Mouse (Mus musculus) heart, adult 2 months (tissue): Measurements from ENCODE around the gene Actrt1. TPM values are rescaled to one million over a fixed set of nuclear protein-coding genes. Genes with fewer than 3 reads are reported as not detected.

Experiments
- DNase-seq, 2 experiments: peaks; one replicate each; pipeline ENCODE4 v3.0.0; 2021
- H3K27ac ChIP-seq: fragments of 200-600 bp; 2 replicates; pipeline ENCODE4 v1.8.1; 2022
- H3K27me3 ChIP-seq: fragments of 200-500 bp; 2 replicates; pipeline ENCODE4 v1.6.1; 2012; ENCODE audit warnings: mild to moderate bottlenecking, low read length, inconsistent platforms, mixed read lengths; ENCODE audit not compliant: control insufficient read depth, insufficient read depth
- H3K36me3 ChIP-seq: fragments of 200-500 bp; 2 replicates; pipeline ENCODE4 v1.6.1; 2012; ENCODE audit warnings: low read length, inconsistent platforms; ENCODE audit not compliant: control insufficient read depth, insufficient read depth
- H3K4me1 ChIP-seq: fragments of 200-500 bp; 2 replicates; pipeline ENCODE4 v1.6.1; 2011; ENCODE audit warnings: low read length; ENCODE audit not compliant: control insufficient read depth, insufficient read depth
- H3K4me3 ChIP-seq: fragments of 200-600 bp; 2 replicates; pipeline ENCODE4 v1.8.1; 2022
- H3K79me2 ChIP-seq: fragments of 200-500 bp; replicated peaks from 2 replicates; pipeline ENCODE4 v1.6.1; 2012; ENCODE audit warnings: mild to moderate bottlenecking, inconsistent platforms, low read length, moderate library complexity, mixed read lengths; ENCODE audit not compliant: control insufficient read depth, insufficient read depth
- H3K9ac ChIP-seq: fragments of 200-500 bp; 2 replicates; pipeline ENCODE4 v1.6.1; 2012; ENCODE audit warnings: low read depth, mild to moderate bottlenecking, control low read depth, inconsistent platforms, low read length, mixed read lengths
- CTCF ChIP-seq: fragments of 200-600 bp; IDR thresholded peaks from 2 replicates; pipeline ENCODE4 v1.8.1; 2022; ENCODE audit warnings: antibody characterized with exemption, mild to moderate bottlenecking, moderate library complexity
- EP300 ChIP-seq: fragments of 200-500 bp; IDR thresholded peaks from 2 replicates; pipeline ENCODE4 v1.6.1; 2011; ENCODE audit warnings: low read depth, low read length, control low read depth; ENCODE audit not compliant: insufficient read depth
- POLR2A ChIP-seq: fragments of 200-500 bp; IDR thresholded peaks from 2 replicates; pipeline ENCODE4 v1.6.1; 2011; ENCODE audit warnings: mild to moderate bottlenecking, low read depth, low read length, control low read depth; ENCODE audit not compliant: insufficient read depth
- WGBS: fragments of 180-500 bp; shearing (Covaris S2); methylation state at CpG from one replicate; pipeline ENCODE4 v1.1.7; 2018; 5-methylcytosine and 5-hydroxymethylcytosine counted together
- intact Hi-C: fragments of 180-260 bp; cut with DNase I; formaldehyde crosslinking; loops from one replicate; pipeline ENCODE4 v1.15.1; 2025
- long read RNA-seq: library from polyadenylated mRNA; stranded (forward); transcript quantifications from one replicate; pipeline ENCODE4 v2.0.0, GENCODE M21; 2021
- polyA plus RNA-seq: library from polyadenylated mRNA; depleted of rRNA; stranded (reverse); fragments of >200 nt; gene quantifications from 2 replicates; pipeline ENCODE4 v1.2.3, GENCODE M21; 2012; rRNA removed
- total RNA-seq, 2 experiments: library from RNA; stranded (reverse); gene quantifications; 2 replicates each; pipeline ENCODE4 v1.2.3; 2021

Actrt1 gene
- total RNA-seq (not detected), polyA plus RNA-seq (not detected in 2 replicates)
- long read RNA-seq: 0 reads

DNA sequence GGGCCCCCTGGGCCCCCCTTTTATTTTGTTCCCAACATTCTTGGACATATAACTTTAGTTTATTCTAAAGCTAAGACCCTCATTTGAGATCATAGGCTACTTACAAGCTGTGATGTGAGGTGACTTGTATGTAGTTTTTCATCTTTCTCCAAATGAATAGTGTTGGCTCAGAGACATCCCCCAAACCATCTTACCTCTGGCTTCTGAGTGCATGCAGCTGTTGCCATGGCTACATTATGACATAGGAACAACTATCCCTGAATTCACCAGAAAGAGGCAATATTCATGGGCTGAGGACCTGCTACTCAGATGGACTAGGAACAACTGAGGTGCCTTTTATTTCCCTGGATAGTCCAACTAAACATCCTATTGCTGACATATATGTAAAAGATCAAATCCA, at the start of gene Actrt1:
Actrt1 (plus strand) TSS at position 301 of the 400 bp plus-strand sequence.
- Histone ChIP-seq H3K27me3 (no peaks in the 10 kb centered on the region), H3K79me2 (no peaks in the 10 kb centered on the region), H3K4me1 (no peaks in the 10 kb centered on the region), H3K36me3 (no peaks in the 10 kb centered on the region), H3K4me3 (no peak within 1 kb of the TSS), H3K27ac (no peak within 1 kb of the TSS), H3K9ac (no peak within 1 kb of the TSS)
- no peak for DNase-seq
- intact Hi-C loops: no loop called here
- TF ChIP-seq POLR2A: no peak
- no peak for TF ChIP-seq CTCF
- no peak for TF ChIP-seq EP300

DNA sequence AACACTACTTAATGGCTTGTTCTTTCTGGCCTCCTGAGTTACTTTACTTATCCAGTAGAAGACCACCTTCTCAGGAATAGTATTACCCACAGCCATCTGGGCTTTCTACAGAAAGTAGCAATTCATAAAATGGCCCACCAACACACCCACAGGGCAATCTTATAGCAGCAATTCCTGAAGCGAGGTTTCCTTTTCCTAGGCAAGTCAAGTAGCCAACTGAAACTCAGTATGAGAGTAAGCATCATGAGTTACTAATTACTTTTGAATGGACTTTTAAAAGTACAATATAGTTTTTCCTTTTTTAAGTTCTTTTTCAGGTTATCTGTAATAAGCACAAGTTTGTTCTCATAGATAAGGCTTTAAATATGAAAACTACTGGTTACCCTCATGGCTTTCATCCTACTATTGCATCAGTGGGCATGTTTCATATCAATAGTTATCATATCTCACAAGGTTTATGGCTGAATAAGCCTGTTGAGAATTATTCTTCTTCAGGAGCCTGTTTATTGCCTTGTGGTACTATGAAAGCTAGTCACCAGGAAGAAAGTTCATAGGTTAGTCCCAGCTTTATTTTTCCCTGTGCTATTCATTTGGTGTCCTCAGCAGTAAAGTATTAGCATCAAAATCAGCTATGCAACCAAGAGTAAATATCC, 2.8 kb downstream of the Actrt1 start:
- Histone ChIP-seq H3K4me1 (no peaks in the 10 kb centered on the region), H3K36me3 (no peaks in the 10 kb centered on the region), H3K27ac (no peak overlapping the region), H3K4me3 (no peak overlapping the region), H3K79me2 (no peaks in the 10 kb centered on the region), H3K27me3 (no peaks in the 10 kb centered on the region), H3K9ac (no peak overlapping the region)
- no peak for DNase-seq
- intact Hi-C loops: no loop called here
- TF ChIP-seq POLR2A (no peak), EP300 (no peak), CTCF (no peak)
- WGBS: 46% methylated on average over 1 of the region's 1 CpGs
